Mouse (Mus musculus): ENCODE data around the gene Mchr1. TPM values are rescaled to one million over a fixed set of nuclear protein-coding genes. Genes with fewer than 3 reads are reported as not detected.

Gene Mchr1
- polyA plus RNA-seq, 1 experiment from 2014 or later, result 0.19 TPM

GRCm38 (mm10) chr15:81237471-81237870, 2.2 kb downstream of the Mchr1 start:
- no peaks in the 10 kb centered on the region for H3K9me3 ChIP-seq (replicated peaks; ENCODE audit: control insufficient read depth, low read length)
- no peak overlapping the region for H3K9ac ChIP-seq (ENCODE audit: low read depth, low read length)
- H3K36me3 ChIP-seq (ENCODE audit: control insufficient read depth, insufficient read depth), result no peaks in the 10 kb centered on the region
- H3K27ac ChIP-seq (ENCODE audit: low read length), result no peak overlapping the region
- 74% methylated on average over 18 of the region's 18 CpGs for WGBS (ENCODE audit: insufficient replicate concordance)
- H3K27me3 ChIP-seq (ENCODE audit: control insufficient read depth, insufficient read depth, low read depth, low read length), result peaks cover 27% of the 10 kb centered on the region
- no peak overlapping the region for H3K4me3 ChIP-seq (ENCODE audit: low read depth, low read length)
- no peaks in the 10 kb centered on the region; the same call in 1 of the 2 replicates for H3K4me1 ChIP-seq (ENCODE audit: control insufficient read depth, low read depth, low read length)
- no peak overlapping the region for H3K4me2 ChIP-seq (ENCODE audit: low read depth, low read length)
- no peak for ATAC-seq (ENCODE audit: low read depth)

DNA sequence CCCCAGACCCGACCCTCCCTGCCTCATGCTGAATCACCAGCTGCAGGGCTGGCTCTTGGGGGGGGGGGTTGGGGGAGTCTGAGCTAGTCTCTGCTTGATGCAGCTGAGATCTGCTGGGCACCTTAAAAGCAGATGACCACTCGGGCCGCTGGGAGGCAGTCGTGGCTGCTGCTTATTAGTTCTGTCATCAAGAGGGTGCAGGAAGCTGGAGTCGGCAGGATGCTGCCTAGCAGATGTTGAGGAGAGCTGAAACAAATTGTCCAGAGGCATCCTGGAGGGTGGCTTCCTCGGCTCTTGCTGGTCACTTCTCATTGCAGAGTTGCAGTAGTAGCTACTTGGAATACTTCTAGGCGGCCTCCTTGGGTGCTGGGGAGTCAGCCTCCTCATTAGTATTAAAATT, 4.0 kb downstream of the Mchr1 start:
- no peak for ATAC-seq (ENCODE audit: low read depth)
- Histone ChIP-seq H3K9me3 (replicated peaks; ENCODE audit: control insufficient read depth, low read length) (no peaks in the 10 kb centered on the region), H3K27ac (ENCODE audit: low read length) (no peak overlapping the region), H3K27me3 (ENCODE audit: control insufficient read depth, insufficient read depth, low read depth, low read length) (peaks cover 27% of the 10 kb centered on the region), H3K4me1 (ENCODE audit: control insufficient read depth, low read depth, low read length) (no peaks in the 10 kb centered on the region; the same call in 1 of the 2 replicates), H3K4me3 (ENCODE audit: low read depth, low read length) (no peak overlapping the region), H3K36me3 (ENCODE audit: control insufficient read depth, insufficient read depth) (no peaks in the 10 kb centered on the region), H3K4me2 (ENCODE audit: low read depth, low read length) (no peak overlapping the region), H3K9ac (ENCODE audit: low read depth, low read length) (no peak overlapping the region)
- WGBS (ENCODE audit: insufficient replicate concordance), result 20% methylated on average over 7 of the region's 7 CpGs

DNA sequence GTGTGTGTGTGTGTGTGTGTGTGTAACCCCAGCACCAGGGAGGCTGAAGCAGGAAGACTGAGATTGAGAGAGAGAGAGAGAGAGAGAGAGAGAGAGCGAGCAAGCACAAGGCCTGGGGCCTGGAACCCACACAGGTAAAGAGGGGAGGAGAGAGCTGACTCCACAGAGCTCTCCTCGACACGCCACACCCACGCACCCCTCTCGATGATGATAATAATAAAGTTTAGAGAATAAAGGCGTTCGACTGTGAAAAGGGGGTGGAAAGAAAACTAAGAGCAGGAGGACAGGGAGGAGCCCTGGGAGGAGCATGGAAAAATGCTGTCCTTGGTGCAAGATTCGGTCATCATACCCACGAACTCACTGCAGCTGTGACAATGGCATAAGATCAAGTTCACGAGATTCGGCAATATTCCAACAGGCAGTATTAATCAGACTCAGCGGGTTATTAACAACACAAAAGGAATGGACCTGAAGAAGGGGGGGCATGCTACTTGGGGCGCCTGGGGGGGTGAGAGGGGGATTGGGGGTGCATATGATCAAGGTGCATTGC, 4.6 kb downstream of the Mchr1 start:
- WGBS (ENCODE audit: insufficient replicate concordance), result 62% methylated on average over 13 of the region's 13 CpGs
- ATAC-seq (ENCODE audit: low read depth), result no peak
- Histone ChIP-seq H3K9ac (ENCODE audit: low read depth, low read length) (no peak overlapping the region), H3K4me3 (ENCODE audit: low read depth, low read length) (no peak overlapping the region), H3K27ac (ENCODE audit: low read length) (no peak overlapping the region), H3K4me2 (ENCODE audit: low read depth, low read length) (no peak overlapping the region), H3K36me3 (ENCODE audit: control insufficient read depth, insufficient read depth) (no peaks in the 10 kb centered on the region), H3K9me3 (replicated peaks; ENCODE audit: control insufficient read depth, low read length) (no peaks in the 10 kb centered on the region), H3K27me3 (ENCODE audit: control insufficient read depth, insufficient read depth, low read depth, low read length) (peaks cover 25% of the 10 kb centered on the region), H3K4me1 (ENCODE audit: control insufficient read depth, low read depth, low read length) (no peaks in the 10 kb centered on the region; the same call in 1 of the 2 replicates)

DNA sequence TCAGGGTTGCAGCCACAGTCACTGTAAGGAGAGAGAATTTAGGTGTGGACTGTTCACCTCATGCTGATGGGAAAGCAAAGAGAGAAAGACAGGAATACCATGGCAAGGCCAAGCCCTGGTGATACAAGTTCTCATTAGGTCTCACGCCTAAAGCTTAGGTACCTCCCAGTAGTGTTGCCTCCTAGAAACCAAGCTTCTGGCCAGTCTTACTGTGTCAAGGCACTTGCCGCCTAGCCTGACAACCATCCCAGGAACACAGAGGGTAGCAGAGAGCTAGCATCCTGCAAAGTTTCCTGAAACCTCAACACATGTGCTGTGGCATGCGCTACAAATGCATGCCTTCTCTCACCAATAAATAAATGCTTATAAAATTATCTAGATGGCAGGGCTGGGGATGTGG, 11.6 kb downstream of the Mchr1 start:
- no peak overlapping the region for H3K9ac ChIP-seq (ENCODE audit: low read depth, low read length)
- 69% methylated on average over 3 of the region's 3 CpGs for WGBS (ENCODE audit: insufficient replicate concordance)
- H3K4me2 ChIP-seq (ENCODE audit: low read depth, low read length), result no peak overlapping the region
- H3K36me3 ChIP-seq (ENCODE audit: control insufficient read depth, insufficient read depth), result no peaks in the 10 kb centered on the region
- H3K9me3 ChIP-seq (replicated peaks; ENCODE audit: control insufficient read depth, low read length), result no peaks in the 10 kb centered on the region
- ATAC-seq (ENCODE audit: low read depth), result no peak
- no peak overlapping the region for H3K27ac ChIP-seq (ENCODE audit: low read length)
- H3K4me3 ChIP-seq (ENCODE audit: low read depth, low read length), result no peak overlapping the region
- no peaks in the 10 kb centered on the region for H3K27me3 ChIP-seq (ENCODE audit: control insufficient read depth, insufficient read depth, low read depth, low read length)
- H3K4me1 ChIP-seq (ENCODE audit: control insufficient read depth, low read depth, low read length), result peaks cover 3% of the 10 kb centered on the region

- H3K9me3 ChIP-seq (replicated peaks; ENCODE audit: control insufficient read depth, low read length), result no peaks in the 10 kb centered on the region
- no peak overlapping the region for H3K9ac ChIP-seq (ENCODE audit: low read depth, low read length)
- no peaks in the 10 kb centered on the region for H3K27me3 ChIP-seq (ENCODE audit: control insufficient read depth, insufficient read depth, low read depth, low read length)
- 11% methylated on average over 13 of the region's 13 CpGs for WGBS (ENCODE audit: insufficient replicate concordance)
- H3K27ac ChIP-seq (ENCODE audit: low read length), result no peak overlapping the region; the same call in 1 of the 2 replicates
- H3K4me2 ChIP-seq (ENCODE audit: low read depth, low read length), result peak overlapping the region; percentile 31
- peak; percentile 37; the same call in 1 of the 2 replicates for ATAC-seq (ENCODE audit: low read depth)
- H3K4me1 ChIP-seq (ENCODE audit: control insufficient read depth, low read depth, low read length), result peaks cover 3% of the 10 kb centered on the region
- no peaks in the 10 kb centered on the region for H3K36me3 ChIP-seq (ENCODE audit: control insufficient read depth, insufficient read depth)
- H3K4me3 ChIP-seq (ENCODE audit: low read depth, low read length), result 0 out of 2 replicates have a peak overlapping the region, but pooled peaks have one; percentile 6
Measured at GRCm38 (mm10) chr15:81247583-81248340, 12.5 kb downstream of the Mchr1 start.

DNA sequence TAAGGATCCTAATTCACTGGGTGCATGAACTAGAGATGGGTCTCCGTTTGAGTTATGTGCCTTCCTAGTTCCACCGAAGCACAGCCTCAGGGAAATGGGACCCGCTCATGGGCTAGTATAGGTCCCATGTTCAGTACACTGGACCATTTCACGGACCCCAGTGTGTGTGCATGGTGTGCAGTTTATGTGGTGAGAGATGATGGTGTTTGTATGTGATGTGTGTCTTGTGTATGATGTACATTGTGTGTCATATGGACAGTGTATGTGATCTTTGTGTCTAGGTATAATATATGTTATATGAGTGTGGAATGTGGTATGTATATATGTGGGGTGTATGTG, 13.0 kb downstream of the Mchr1 start:
- no peaks in the 10 kb centered on the region for H3K27me3 ChIP-seq (ENCODE audit: control insufficient read depth, insufficient read depth, low read depth, low read length)
- ATAC-seq (ENCODE audit: low read depth), result no peak
- no peak overlapping the region for H3K4me3 ChIP-seq (ENCODE audit: low read depth, low read length)
- no peak overlapping the region for H3K4me2 ChIP-seq (ENCODE audit: low read depth, low read length)
- no peaks in the 10 kb centered on the region for H3K9me3 ChIP-seq (replicated peaks; ENCODE audit: control insufficient read depth, low read length)
- peaks cover 3% of the 10 kb centered on the region for H3K4me1 ChIP-seq (ENCODE audit: control insufficient read depth, low read depth, low read length)
- no peak overlapping the region for H3K9ac ChIP-seq (ENCODE audit: low read depth, low read length)
- no peaks in the 10 kb centered on the region for H3K36me3 ChIP-seq (ENCODE audit: control insufficient read depth, insufficient read depth)
- WGBS (ENCODE audit: insufficient replicate concordance), result 59% methylated on average over 4 of the region's 4 CpGs
- no peak overlapping the region for H3K27ac ChIP-seq (ENCODE audit: low read length)

- WGBS (ENCODE audit: insufficient replicate concordance), result 68% methylated on average over 4 of the region's 4 CpGs
- H3K36me3 ChIP-seq (ENCODE audit: control insufficient read depth, insufficient read depth), result no peaks in the 10 kb centered on the region
- no peak overlapping the region for H3K27ac ChIP-seq (ENCODE audit: low read length)
- H3K4me2 ChIP-seq (ENCODE audit: low read depth, low read length), result no peak overlapping the region
- H3K4me1 ChIP-seq (ENCODE audit: control insufficient read depth, low read depth, low read length), result peaks cover 3% of the 10 kb centered on the region
- no peaks in the 10 kb centered on the region for H3K9me3 ChIP-seq (replicated peaks; ENCODE audit: control insufficient read depth, low read length)
- no peak for ATAC-seq (ENCODE audit: low read depth)
- no peak overlapping the region for H3K9ac ChIP-seq (ENCODE audit: low read depth, low read length)
- no peak overlapping the region for H3K4me3 ChIP-seq (ENCODE audit: low read depth, low read length)
- H3K27me3 ChIP-seq (ENCODE audit: control insufficient read depth, insufficient read depth, low read depth, low read length), result no peaks in the 10 kb centered on the region
Measured at GRCm38 (mm10) chr15:81248951-81249579, 13.8 kb downstream of the Mchr1 start.

DNA sequence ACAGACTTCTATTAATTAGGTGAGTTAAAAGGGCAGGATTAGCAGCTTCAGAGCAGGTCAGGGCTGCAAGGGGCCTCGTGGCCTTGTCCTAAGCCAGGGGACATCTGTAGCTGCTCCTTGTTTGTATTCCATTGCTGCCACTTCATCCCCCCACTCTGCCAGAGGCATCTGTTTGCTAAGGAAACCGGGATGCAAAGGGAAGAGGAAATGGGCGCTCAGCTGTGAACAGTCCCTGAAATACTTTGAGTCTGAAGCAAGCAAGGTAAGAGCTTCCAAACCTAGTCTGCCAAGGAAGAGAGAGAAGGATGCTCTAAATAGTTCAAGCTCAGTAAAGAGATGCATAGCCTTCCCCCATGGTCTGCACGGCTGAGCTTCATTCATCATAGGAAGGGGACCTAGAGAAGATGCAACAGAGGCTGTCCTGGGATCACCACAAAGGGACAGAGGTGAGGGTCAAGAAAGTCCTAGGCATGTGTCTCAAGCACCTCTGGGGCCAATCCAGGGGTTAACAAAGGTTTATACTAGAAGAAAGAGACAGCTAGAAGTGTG, 17.4 kb downstream of the Mchr1 start:
- 38% methylated on average over 4 of the region's 4 CpGs for WGBS (ENCODE audit: insufficient replicate concordance)
- H3K36me3 ChIP-seq (ENCODE audit: control insufficient read depth, insufficient read depth), result no peaks in the 10 kb centered on the region
- no peak overlapping the region for H3K4me3 ChIP-seq (ENCODE audit: low read depth, low read length)
- no peaks in the 10 kb centered on the region for H3K9me3 ChIP-seq (replicated peaks; ENCODE audit: control insufficient read depth, low read length)
- H3K27me3 ChIP-seq (ENCODE audit: control insufficient read depth, insufficient read depth, low read depth, low read length), result no peaks in the 10 kb centered on the region
- H3K27ac ChIP-seq (ENCODE audit: low read length), result no peak overlapping the region
- H3K9ac ChIP-seq (ENCODE audit: low read depth, low read length), result no peak overlapping the region
- H3K4me2 ChIP-seq (ENCODE audit: low read depth, low read length), result no peak overlapping the region
- ATAC-seq (ENCODE audit: low read depth), result no peak
- H3K4me1 ChIP-seq (ENCODE audit: control insufficient read depth, low read depth, low read length), result peaks cover 3% of the 10 kb centered on the region

DNA sequence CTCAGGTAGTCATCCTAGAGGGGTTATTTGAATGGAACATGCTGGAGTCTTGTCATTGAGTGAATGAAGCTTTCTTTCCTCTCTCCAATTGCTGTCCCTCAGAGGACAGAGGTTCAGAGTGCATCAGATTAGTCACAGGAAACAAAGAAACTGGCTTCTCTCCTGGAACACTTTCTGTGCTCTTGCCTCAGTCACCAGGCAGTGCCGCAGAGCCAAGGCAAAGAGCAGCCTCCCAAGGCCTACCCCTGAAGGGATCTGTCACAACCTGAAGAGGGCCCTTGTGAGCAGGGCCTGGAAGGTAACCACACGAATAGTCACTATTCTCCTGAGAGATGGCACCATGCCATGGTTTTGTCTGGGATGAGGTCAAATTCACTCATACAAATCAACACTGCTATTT, 18.3 kb downstream of the Mchr1 start:
- H3K27ac ChIP-seq (ENCODE audit: low read length), result no peak overlapping the region
- no peak overlapping the region for H3K9ac ChIP-seq (ENCODE audit: low read depth, low read length)

More for the DNA sequence above, 18.3 kb downstream of the Mchr1 start:
- no peaks in the 10 kb centered on the region for H3K9me3 ChIP-seq (replicated peaks; ENCODE audit: control insufficient read depth, low read length)
- H3K36me3 ChIP-seq (ENCODE audit: control insufficient read depth, insufficient read depth), result no peaks in the 10 kb centered on the region
- H3K4me3 ChIP-seq (ENCODE audit: low read depth, low read length), result no peak overlapping the region
- no peaks in the 10 kb centered on the region for H3K27me3 ChIP-seq (ENCODE audit: control insufficient read depth, insufficient read depth, low read depth, low read length)
- H3K4me2 ChIP-seq (ENCODE audit: low read depth, low read length), result no peak overlapping the region
- H3K4me1 ChIP-seq (ENCODE audit: control insufficient read depth, low read depth, low read length), result no peaks in the 10 kb centered on the region
- 68% methylated on average over 2 of the region's 2 CpGs for WGBS (ENCODE audit: insufficient replicate concordance)
- ATAC-seq (ENCODE audit: low read depth), result no peak
